Mouse (Mus musculus): ENCODE measurements around the gene Tusc2.

Gene Tusc2

GRCm38 (mm10) chr9:107587833-107588639 lies 25.0 kb downstream of the Tusc2 start:
- in situ Hi-C loops (cut with MboI): no loop called here

DNA sequence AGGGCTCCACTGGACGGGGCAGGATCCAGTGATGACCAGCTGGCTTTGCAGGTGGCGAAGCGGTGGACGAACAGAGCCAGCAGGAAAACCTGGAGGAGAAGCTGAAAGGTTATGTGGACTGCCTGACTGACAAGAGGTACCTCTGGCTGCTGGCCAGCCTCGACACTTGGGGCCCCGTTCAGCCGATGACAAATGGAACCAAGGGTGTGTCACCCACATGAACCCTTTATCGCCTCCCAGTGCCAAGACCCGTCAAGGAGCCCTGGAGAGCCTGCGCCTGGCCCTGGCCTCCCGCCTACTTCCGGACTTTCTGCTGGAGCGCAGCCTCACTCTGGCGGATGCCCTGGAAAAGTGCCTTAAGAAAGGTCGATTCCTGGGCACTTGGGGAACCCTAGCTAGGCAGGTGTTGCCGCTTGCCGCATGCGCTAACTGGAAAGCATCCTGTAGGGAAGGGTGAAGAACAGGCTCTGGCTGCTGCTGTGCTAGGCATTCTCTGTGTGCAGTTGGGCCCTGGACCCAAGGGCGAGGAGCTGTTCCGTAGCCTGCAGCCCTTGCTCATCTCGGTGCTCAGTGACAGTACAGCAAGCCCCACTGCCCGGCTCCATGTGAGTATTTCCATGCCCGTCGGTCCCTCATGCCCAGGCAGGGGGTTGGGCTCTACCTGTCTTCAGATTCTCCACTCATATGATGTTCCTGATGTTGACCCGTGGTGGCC lies 27.2 kb downstream of the Tusc2 start:
- in situ Hi-C loops (cut with MboI): no loop called here

DNA sequence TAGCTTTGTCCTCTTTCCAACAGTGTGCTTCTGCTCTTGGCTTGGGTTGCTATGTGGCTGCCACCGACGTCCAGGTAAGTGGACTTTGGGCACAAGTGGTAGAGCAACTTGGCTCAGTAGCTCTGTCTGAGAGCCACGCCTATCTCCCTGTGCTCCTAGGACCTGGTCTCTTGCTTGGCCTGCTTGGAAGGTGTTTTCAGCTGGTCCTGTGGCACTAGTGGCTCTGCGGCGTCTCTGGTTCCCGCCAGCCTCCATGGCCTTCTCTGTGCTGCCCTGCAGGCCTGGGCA lies 27.7 kb downstream of the Tusc2 start:
- in situ Hi-C loops (cut with MboI): no loop called here

- in situ Hi-C loops (cut with MboI): no loop called here
These were observed 30.3 kb downstream of the Tusc2 start for GRCm38 (mm10) chr9:107593101-107593976.

GRCm38 (mm10) chr9:107594281-107595062 lies 31.4 kb downstream of the Tusc2 start:
- in situ Hi-C loops (cut with MboI): no loop called here

- in situ Hi-C loops (cut with MboI): no loop called here
These were observed 33.8 kb downstream of the Tusc2 start for GRCm38 (mm10) chr9:107596619-107597569.

GRCm38 (mm10) chr9:107598385-107598784 lies 35.3 kb downstream of the Tusc2 start:
- in situ Hi-C loops (cut with MboI): no loop called here

- in situ Hi-C loops (cut with MboI): no loop called here
These were observed 36.4 kb downstream of the Tusc2 start for GRCm38 (mm10) chr9:107599433-107599832.

GRCm38 (mm10) chr9:107599842-107600241 lies 36.8 kb downstream of the Tusc2 start:
- in situ Hi-C loops (cut with MboI): no loop called here

DNA sequence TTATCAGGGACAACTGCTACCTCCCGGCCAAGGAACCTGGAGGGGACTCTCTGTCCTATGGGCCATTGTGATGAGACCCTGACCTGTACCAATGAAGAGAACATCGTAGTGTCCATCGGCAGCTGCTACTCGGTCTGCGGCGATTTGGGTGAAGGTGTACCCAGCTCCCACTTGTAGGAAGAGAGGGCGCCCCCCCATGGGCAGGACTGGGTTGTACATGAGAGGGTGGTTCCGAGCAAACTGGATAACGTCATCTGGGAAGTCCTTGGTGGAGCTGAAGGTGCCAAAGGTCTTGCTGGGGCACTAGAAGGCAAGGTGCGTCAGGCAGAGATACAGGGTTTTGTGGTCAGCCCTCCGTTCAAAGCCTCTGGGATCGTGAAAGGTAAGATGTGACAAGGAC lies 37.7 kb downstream of the Tusc2 start:
- in situ Hi-C loops (cut with MboI): no loop called here

DNA sequence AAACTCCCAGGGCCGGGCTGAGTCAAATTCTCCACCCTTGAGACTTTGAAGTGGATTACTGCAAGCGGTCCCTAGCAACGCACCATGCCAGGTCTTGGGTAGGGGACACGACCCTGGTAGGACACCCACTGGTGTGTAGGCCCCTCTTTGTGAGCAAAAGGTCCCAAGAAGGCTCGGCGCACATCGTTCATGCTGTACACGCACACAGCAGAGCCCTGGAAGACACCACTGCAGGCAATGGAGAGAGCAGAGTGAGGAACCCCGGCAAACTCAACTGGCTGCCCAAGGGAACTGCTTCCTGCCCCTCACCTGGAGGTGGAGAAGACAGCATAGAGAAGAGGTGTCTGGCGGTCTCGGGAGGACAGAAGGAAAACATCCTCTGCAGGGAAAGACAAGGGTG lies 38.2 kb downstream of the Tusc2 start:
- in situ Hi-C loops (cut with MboI): no loop called here

GRCm38 (mm10) chr9:107602068-107602648 lies 39.1 kb downstream of the Tusc2 start:
- in situ Hi-C loops (cut with MboI): no loop called here

- in situ Hi-C loops (cut with MboI): no loop called here
These were observed 40.2 kb downstream of the Tusc2 start for GRCm38 (mm10) chr9:107603251-107603650.

DNA sequence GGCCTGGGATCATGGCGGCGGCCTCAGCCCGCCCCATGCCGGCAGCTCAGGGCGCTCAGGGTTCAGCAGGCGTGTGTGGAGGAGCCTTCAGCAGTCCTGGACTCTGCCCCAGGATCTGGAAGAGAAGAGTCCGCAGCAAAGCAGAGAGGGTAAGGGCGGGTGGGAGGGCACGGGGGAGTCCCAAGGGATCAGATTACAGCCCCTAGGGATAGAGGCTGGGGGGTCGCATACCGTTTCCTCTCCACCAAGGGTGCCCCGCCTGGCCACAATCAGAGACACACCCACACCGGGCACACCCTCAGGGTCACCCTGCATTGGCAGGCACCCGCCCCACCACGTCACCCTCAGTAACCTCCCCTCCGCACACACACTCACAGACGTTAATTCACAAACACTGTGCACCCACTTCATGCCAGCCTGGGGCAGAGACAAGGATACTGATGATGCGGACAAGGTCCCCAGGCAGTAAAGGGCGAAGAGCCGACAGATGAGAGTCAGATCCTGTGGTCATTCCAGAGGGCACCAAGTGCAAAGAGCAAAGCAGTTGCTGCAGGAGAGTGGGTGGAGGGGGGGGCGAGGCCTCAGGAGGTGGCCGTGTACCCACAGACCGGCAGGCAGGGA lies 42.1 kb downstream of the Tusc2 start:
- in situ Hi-C loops (cut with MboI): no loop called here

DNA sequence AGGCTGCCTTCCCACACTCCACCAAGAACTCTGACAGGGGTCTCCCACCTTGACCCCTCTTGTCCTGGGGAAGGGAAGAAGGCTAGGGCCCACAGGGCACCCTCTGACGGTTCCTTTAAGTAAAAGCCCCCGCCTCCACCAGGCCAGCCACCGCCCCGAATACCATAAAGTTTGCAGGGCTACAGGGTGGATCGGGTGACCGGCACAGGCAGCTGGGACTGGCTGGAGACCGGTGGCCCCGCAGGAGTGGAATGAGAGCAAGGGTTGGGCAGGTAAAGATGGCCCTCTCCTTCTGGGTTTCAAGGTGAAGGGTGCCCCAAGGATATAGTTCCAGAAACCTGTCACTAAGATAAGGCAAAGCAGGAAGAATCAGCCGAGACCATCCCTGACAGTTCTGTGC lies 43.5 kb downstream of the Tusc2 start:
- in situ Hi-C loops (cut with MboI): no loop called here

DNA sequence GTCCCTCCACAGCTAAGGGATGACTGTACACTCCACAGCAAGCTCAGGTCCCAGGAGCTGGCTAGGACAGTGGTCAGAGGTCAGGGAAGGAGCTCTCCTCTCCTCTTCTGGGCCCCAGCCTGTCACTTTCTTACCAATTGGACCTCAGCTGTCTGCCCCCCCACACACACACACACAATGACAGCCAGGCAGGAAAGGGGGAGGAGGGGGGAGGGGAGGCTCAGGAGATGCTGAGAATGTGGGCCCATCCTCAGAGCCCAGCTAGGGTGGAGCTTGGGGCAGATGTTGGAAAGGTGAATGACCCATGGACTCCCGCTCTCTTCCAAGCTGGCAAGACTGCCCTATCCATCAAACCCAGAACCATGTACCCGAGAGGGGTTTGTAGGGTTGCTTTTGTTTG lies 44.0 kb downstream of the Tusc2 start:
- in situ Hi-C loops (cut with MboI): no loop called here

DNA sequence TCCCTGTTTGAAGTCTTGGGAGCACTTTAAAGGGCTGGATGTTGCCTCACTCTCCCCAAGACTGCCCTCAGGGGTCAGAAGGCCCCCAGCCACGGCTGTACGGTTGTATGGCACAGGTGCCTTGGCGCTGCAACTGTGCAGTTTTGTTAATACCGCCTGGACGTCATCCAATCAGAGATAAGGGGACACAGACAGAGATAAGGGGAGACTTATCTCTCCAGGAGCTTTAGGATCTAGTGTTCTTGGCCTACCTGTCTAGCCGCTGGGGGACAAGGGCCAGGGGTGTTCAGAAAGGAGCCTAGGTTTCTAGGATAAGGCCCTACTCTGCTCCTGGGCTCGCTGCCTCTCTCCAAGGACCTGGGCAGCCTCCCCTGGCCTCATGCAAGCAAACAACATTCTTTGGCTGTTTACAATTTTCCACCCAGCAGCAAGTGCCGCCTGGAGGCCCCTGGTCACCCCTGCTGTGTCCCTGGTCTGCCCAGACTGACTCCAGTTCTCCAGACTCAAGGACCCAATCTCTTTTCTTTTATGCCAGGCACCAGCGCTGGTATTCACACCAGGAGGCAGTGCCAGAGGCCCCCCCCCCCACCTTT lies 44.7 kb downstream of the Tusc2 start:
- in situ Hi-C loops (cut with MboI): no loop called here

DNA sequence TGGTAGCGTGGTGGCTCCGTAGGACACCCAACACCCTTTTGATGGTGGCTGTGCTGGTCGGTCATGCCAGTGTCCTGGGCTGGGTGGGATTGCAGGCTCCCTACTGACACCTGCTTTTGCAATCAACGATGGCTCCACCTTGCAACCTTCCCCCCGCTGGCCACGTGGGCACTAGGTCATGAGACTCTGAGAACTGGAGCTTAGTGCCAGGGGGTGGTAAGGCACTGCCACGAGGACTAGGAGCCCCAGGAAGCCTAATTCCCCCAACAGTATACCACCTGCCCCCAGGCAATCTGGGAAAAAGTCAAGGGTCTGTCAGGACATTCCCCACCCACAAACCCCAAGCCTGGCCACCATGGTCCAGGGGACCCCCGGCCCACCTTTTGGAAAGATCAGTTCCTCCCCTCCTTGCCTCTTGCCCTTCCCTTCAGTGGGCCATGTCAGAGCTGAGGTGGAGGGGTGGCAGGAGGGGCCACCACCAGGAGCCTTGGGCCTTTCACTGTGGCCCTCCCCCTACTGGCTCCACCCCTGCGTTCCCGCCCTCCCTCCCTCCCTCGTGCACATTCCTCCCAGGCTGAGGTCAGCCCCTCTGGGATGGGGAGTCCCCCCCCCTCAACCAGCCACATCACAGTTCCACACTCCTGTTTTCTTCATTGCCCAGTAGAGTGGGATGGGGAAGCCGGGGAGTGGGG lies 45.8 kb downstream of the Tusc2 start, which contains the start of gene Sema3b:
Sema3b (minus strand) TSS at position 489 of the 692 bp plus-strand sequence.
- in situ Hi-C loops (cut with MboI): no loop called here

DNA sequence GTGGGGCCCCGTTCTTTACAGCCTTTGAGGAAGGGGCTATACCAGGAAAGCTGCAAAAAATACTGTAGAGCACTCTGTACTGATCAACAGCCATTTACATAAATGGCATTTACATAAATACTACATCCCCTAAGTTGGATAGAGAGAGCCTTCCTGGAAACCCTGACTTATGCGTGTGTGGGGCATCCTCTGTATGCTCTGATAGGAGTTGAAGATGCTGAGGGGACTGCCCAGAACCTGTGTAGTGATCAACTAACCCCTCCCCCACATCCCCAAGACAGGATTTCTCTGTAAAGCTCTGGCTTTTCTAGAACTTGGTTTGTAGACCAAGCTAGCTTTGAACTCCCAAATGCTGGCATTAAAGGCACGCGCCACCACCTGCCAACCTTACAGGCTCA lies 46.4 kb downstream of the Tusc2 start:
- in situ Hi-C loops (cut with MboI): no loop called here
